Comparison of ENCODE assay signal across 30 mouse cellular contexts in the genomic region with DNA sequence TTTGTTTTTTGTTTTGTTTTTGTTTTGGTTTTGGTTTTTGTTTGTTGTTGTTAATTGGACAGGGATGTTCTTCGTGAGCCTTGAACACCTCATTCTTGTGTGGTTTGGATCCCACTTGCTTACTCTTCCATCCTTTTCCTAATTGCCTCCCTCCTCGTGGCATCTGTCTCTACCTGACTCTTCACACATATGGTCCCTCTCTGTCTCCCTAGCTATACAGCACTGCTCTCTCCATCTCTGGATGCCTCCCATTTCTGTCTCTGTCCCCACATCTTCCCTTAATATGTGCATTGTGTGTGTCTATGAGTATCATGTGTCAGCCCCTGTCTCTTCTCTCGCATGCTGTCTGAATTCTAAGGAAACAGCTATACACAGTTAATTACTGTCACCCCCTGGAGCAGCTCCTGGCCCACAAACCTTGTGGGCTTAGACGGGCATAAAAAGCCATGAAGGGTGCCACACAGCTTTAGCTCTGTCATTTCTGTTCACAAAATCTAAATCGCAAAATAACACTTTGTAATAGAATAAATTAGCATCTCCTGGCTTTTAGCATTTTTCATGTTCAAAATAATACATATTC. TPM values are rescaled to one million over a fixed set of nuclear protein-coding genes. Genes with fewer than 3 reads are reported as not detected.
"Had no signal": no experiment of that assay in that cellular context is flagged by ENCODE, and none has a peak within 500 bp of the region (broad histone marks: within the 10 kb centered on the region; RNA-seq: fewer than 3 reads in every experiment).

No protein-coding gene starts in this region.

- H3K4me2 ChIP-seq: kidney, embryonic 15.5 days; liver, embryonic 13.5 days; neural tube, embryonic 13.5 days had no signal

- H3K4me1 ChIP-seq: kidney, embryonic 15.5 days; liver, embryonic 13.5 days; neural tube, embryonic 13.5 days had no signal

- H3K9ac ChIP-seq: kidney, embryonic 15.5 days; liver, embryonic 13.5 days; neural tube, embryonic 13.5 days had no signal

- H3K27me3 ChIP-seq: kidney, embryonic 15.5 days; liver, embryonic 13.5 days; neural tube, embryonic 13.5 days had no signal

- DNase-seq: kidney, adult 8-10 months; kidney, postnatal 10 days; kidney, postnatal 36 days; layer of hippocampus, postnatal 36 days; liver, embryonic 13.5 days; lung, adult 2 months; lung, postnatal 14 days; lung, postnatal 4 days; retina, postnatal 1 day; thymus, adult 18-20 months; thymus, postnatal 36 days had no signal

- H3K36me3 ChIP-seq: kidney, embryonic 15.5 days; liver, embryonic 13.5 days; neural tube, embryonic 13.5 days had no signal

- H3K27ac ChIP-seq: kidney, embryonic 15.5 days; left cerebral cortex, adult 2 months; liver, embryonic 13.5 days; neural tube, embryonic 13.5 days had no signal

- H3K4me3 ChIP-seq: kidney, embryonic 15.5 days; left cerebral cortex, adult 2 months; liver, embryonic 13.5 days; myocyte; neural tube, embryonic 13.5 days had no signal

- H3K9me3 ChIP-seq: kidney, embryonic 15.5 days; liver, embryonic 13.5 days; neural tube, embryonic 13.5 days had no signal

RNA-seq across cellular contexts. Expression of a gene that starts 34.0 kb away (rescaled TPM):
- total RNA-seq: liver, adult 2 months; megakaryocyte progenitor cell, adult 5-6 weeks; monocyte, adult 5-6 weeks; neutrophil, adult 5-6 weeks had no signal
- polyA plus RNA-seq: kidney, embryonic 15.5 days; limb, embryonic 11.5 days; liver, adult 2 months; liver, embryonic 13.5 days; liver, embryonic 16.5 days; lung, adult 2 months; lung, embryonic 16.5 days; myocyte; neural tube, embryonic 13.5 days; small intestine, adult 2 months; spleen, adult 2 months; stomach, embryonic 16.5 days had no signal

RNA-seq across cellular contexts. Expression of a gene that starts 48.8 kb away (rescaled TPM):
- total RNA-seq: layer of hippocampus, adult 8-10 months; layer of hippocampus, postnatal 10 days; layer of hippocampus, postnatal 36 days; left cerebral cortex, adult 2 months; left cerebral cortex, postnatal 10 days; left cerebral cortex, postnatal 36 days; liver, adult 2 months; megakaryocyte progenitor cell, adult 5-6 weeks; monocyte, adult 5-6 weeks; neutrophil, adult 5-6 weeks had no signal
- polyA plus RNA-seq: kidney, embryonic 15.5 days; limb, embryonic 11.5 days; liver, adult 2 months; liver, embryonic 13.5 days; lung, adult 2 months; lung, embryonic 16.5 days; myocyte; neural tube, embryonic 13.5 days; small intestine, adult 2 months; spleen, adult 2 months; stomach, embryonic 16.5 days; urinary bladder, adult 2 months had no signal
